Mouse (Mus musculus) CH12.LX (cell line): Measurements from ENCODE around the gene Spink4. TPM values are rescaled to one million over a fixed set of nuclear protein-coding genes. Genes with fewer than 3 reads are reported as not detected.

Experiments
- DNase-seq: peaks from one replicate; pipeline ENCODE4 v3.0.0-alpha.2; 2013; ENCODE audit errors: extremely low read depth
- H3K27ac ChIP-seq: 2 replicates; pipeline ENCODE4 v1.5.1; 2012; ENCODE audit warnings: low read depth, mild to moderate bottlenecking, control low read depth, moderate library complexity; ENCODE audit not compliant: insufficient read depth
- H3K27me3 ChIP-seq: replicated peaks from 2 replicates; pipeline ENCODE3; 2012; ENCODE audit warnings: inconsistent platforms
- H3K36me3 ChIP-seq, 2 experiments: replicated peaks in 1 of 2; 2 replicates each; pipeline versions ENCODE3 to v1.6.1; 2012; ENCODE audit warnings: inconsistent platforms in 1 of 2, low read length in 1 of 2, mild to moderate bottlenecking in 1 of 2, mixed read lengths in 1 of 2, moderate library complexity in 1 of 2; ENCODE audit not compliant: control insufficient read depth in 1 of 2, insufficient read depth in 1 of 2
- H3K4me1 ChIP-seq, 2 experiments: 2 replicates each; pipeline ENCODE4 v1.6.1; 2012; ENCODE audit warnings: inconsistent platforms in 1 of 2, moderate library complexity in 1 of 2; ENCODE audit not compliant: insufficient read depth in 2 of 2, control insufficient read depth in 1 of 2
- H3K4me2 ChIP-seq: 2 replicates; pipeline ENCODE4 v1.6.1; 2012; ENCODE audit warnings: low read depth, mild to moderate bottlenecking, control low read depth; ENCODE audit not compliant: poor library complexity, insufficient read depth, severe bottlenecking
- H3K4me3 ChIP-seq, 3 experiments: fragments of 150-350 bp in 1 of 3; sonication (generic) in 1 of 3; replicated peaks in 1 of 3; 2 replicates each; pipeline versions ENCODE3 to v1.5.1; 2011 to 2012; ENCODE audit warnings: low read depth in 2 of 3, low read length in 2 of 3, mild to moderate bottlenecking in 2 of 3, moderate library complexity in 2 of 3, control low read depth in 1 of 3, improper control_type of control experiment in 1 of 3, inconsistent platforms in 1 of 3, mixed read lengths in 1 of 3; ENCODE audit not compliant: poor library complexity in 1 of 3
- H3K79me2 ChIP-seq: replicated peaks from 2 replicates; pipeline ENCODE4 v1.6.1; 2012; ENCODE audit warnings: mild to moderate bottlenecking, moderate library complexity; ENCODE audit not compliant: control insufficient read depth, poor library complexity, insufficient read depth, severe bottlenecking; ENCODE audit errors: extremely low read depth
- H3K9ac ChIP-seq: 2 replicates; pipeline ENCODE4 v1.6.1; 2012; ENCODE audit warnings: low read depth, mild to moderate bottlenecking, control low read depth, moderate library complexity; ENCODE audit not compliant: insufficient read depth
- H3K9me3 ChIP-seq: replicated peaks from 2 replicates; pipeline ENCODE3; 2012; ENCODE audit warnings: low read length, inconsistent platforms, mixed read lengths
- CHD1 ChIP-seq: IDR thresholded peaks from 2 replicates; pipeline ENCODE4 v1.6.1; 2012; ENCODE audit warnings: low read depth, low read length, improper control_type of control experiment, inconsistent platforms
- CHD2 ChIP-seq: IDR thresholded peaks from 2 replicates; pipeline ENCODE4 v1.6.1; 2011; ENCODE audit warnings: low read length, improper control_type of control experiment
- CTCF ChIP-seq, 2 experiments: IDR thresholded peaks in 1 of 2; conservative IDR thresholded peaks in 1 of 2; 2 replicates each; pipeline ENCODE4 v1.5.1; 2011 to 2012; ENCODE audit warnings: low read depth in 2 of 2, low read length in 2 of 2, improper control_type of control experiment in 1 of 2, inconsistent platforms in 1 of 2, mild to moderate bottlenecking in 1 of 2, moderate library complexity in 1 of 2
- E2F4 ChIP-seq: IDR thresholded peaks from 2 replicates; pipeline ENCODE4 v1.6.1; 2011; ENCODE audit warnings: low read depth, low read length, improper control_type of control experiment; ENCODE audit not compliant: insufficient replicate concordance
- ELF1 ChIP-seq: IDR thresholded peaks from 2 replicates; pipeline ENCODE4 v1.6.1; 2014; ENCODE audit warnings: low read depth, mild to moderate bottlenecking, inconsistent platforms, low read length, improper control_type of control experiment
- EP300 ChIP-seq: IDR thresholded peaks from 2 replicates; pipeline ENCODE4 v1.6.1; 2011; ENCODE audit warnings: low read length, improper control_type of control experiment
- ETS1 ChIP-seq: conservative IDR thresholded peaks from 2 replicates; pipeline ENCODE4 v1.6.1; 2012; ENCODE audit warnings: low read depth, mild to moderate bottlenecking, inconsistent platforms, low read length, improper control_type of control experiment, moderate library complexity
- HCFC1 ChIP-seq: IDR thresholded peaks from 2 replicates; pipeline ENCODE4 v1.6.1; 2012; ENCODE audit warnings: low read depth, mild to moderate bottlenecking, inconsistent platforms, low read length, improper control_type of control experiment
- IRF4 ChIP-seq: IDR thresholded peaks from 2 replicates; pipeline ENCODE4 v1.6.1; 2014; ENCODE audit warnings: low read depth, mild to moderate bottlenecking, inconsistent platforms, low read length, improper control_type of control experiment
- MAZ ChIP-seq: IDR thresholded peaks from 2 replicates; pipeline ENCODE4 v1.6.1; 2012; ENCODE audit warnings: low read depth, mild to moderate bottlenecking, inconsistent platforms, low read length, improper control_type of control experiment, moderate library complexity
- MXI1 ChIP-seq: IDR thresholded peaks from 2 replicates; pipeline ENCODE4 v1.6.1; 2011; ENCODE audit warnings: mild to moderate bottlenecking, low read depth, low read length, improper control_type of control experiment
- MYC ChIP-seq: IDR thresholded peaks from 2 replicates; pipeline ENCODE4 v1.6.1; 2011; ENCODE audit warnings: low read depth, mild to moderate bottlenecking, improper control_type of control experiment, low read length
- RAD21 ChIP-seq: IDR thresholded peaks from 2 replicates; pipeline ENCODE4 v1.6.1; 2011; ENCODE audit warnings: low read depth, mild to moderate bottlenecking, low read length, improper control_type of control experiment, moderate library complexity
- RCOR1 ChIP-seq: conservative IDR thresholded peaks from 2 replicates; pipeline ENCODE4 v1.6.1; 2012; ENCODE audit warnings: low read depth, mild to moderate bottlenecking, inconsistent platforms, low read length, improper control_type of control experiment
- SIN3A ChIP-seq: IDR thresholded peaks from 2 replicates; pipeline ENCODE4 v1.6.1; 2012; ENCODE audit warnings: low read length, improper control_type of control experiment, inconsistent platforms
- UBTF ChIP-seq: IDR thresholded peaks from 2 replicates; pipeline ENCODE4 v1.6.1; 2012; ENCODE audit warnings: low read depth, mild to moderate bottlenecking, inconsistent platforms, low read length, improper control_type of control experiment, moderate library complexity
- USF1 ChIP-seq: IDR thresholded peaks from 2 replicates; pipeline ENCODE4 v1.6.1; 2014; ENCODE audit warnings: low read depth, mild to moderate bottlenecking, inconsistent platforms, low read length, improper control_type of control experiment
- ZC3H11A ChIP-seq: IDR thresholded peaks from 2 replicates; pipeline ENCODE4 v1.6.1; 2012; ENCODE audit warnings: low read depth, mild to moderate bottlenecking, inconsistent platforms, low read length, improper control_type of control experiment
- ZKSCAN1 ChIP-seq: IDR thresholded peaks from 2 replicates; pipeline ENCODE4 v1.6.1; 2012; ENCODE audit warnings: low read depth, inconsistent platforms, low read length, improper control_type of control experiment, borderline replicate concordance
- ZMIZ1 ChIP-seq: IDR thresholded peaks from 2 replicates; pipeline ENCODE4 v1.6.1; 2012; ENCODE audit warnings: low read depth, mild to moderate bottlenecking, inconsistent platforms, low read length, improper control_type of control experiment
- ZNF384 ChIP-seq: IDR thresholded peaks from 2 replicates; pipeline ENCODE4 v1.6.1; 2012; ENCODE audit warnings: low read depth, low read length, improper control_type of control experiment, inconsistent platforms
- dilution Hi-C: fragments of 300-500 bp; cut with MboI; formaldehyde crosslinking; loops from 2 replicates; pipeline ENCODE4 v1.14.3; 2020; ENCODE audit warnings: low sequenced_read_pairs; ENCODE audit not compliant: extremely low pct_unique_long_range_greater_than_20kb, extremely low pct_ligation_motif_present
- in situ Hi-C: fragments of 300-500 bp; cut with MboI; formaldehyde crosslinking; loops from 3 replicates; pipeline ENCODE4 v1.14.3; 2019; ENCODE audit warnings: low sequenced_read_pairs, low pct_ligation_motif_present, low pct_unique_long_range_greater_than_20kb, mixed read lengths
- polyA plus RNA-seq: library from polyadenylated mRNA; unstranded; fragments of >175 nt; gene quantifications from 2 replicates; pipeline ENCODE4 v1.2.1, GENCODE M21; 2012; ENCODE audit warnings: low read depth; ENCODE audit not compliant: insufficient read length
- total RNA-seq, 2 experiments: library from RNA; depleted of rRNA; stranded (reverse); fragments of 300-350 nt in 1 of 2; fragments of >200 nt in 1 of 2; gene quantifications; 2 replicates each; pipeline ENCODE4 v1.2.3; 2012 to 2014

Gene Spink4
- total and polyA plus RNA-seq, 3 experiments, result not detected

- TF ChIP-seq ETS1, result peak; percentile 80
- peak; percentile 67; the same call in 1 of the 2 replicates for TF ChIP-seq SIN3A
- peak; percentile 72 for TF ChIP-seq MAZ
- TF ChIP-seq IRF4, result peak; percentile 59
- peak; percentile 5 for TF ChIP-seq RAD21
- TF ChIP-seq ZNF384, result no peak
- TF ChIP-seq UBTF, result no peak
- TF ChIP-seq, all 38 proteins: peak for 18
Measured at GRCm38 (mm10) chr4:40875842-40876241, 44.0 kb upstream of the Spink4 start (continued).

- H3K36me3 ChIP-seq, result no peaks in the 10 kb centered on the region
- H3K27me3 ChIP-seq, result no peaks in the 10 kb centered on the region
- no peak overlapping the region for H3K4me3 ChIP-seq
- no peak overlapping the region for H3K27ac ChIP-seq
- dilution Hi-C loops, result no loop called here
- no peak overlapping the region for H3K9ac ChIP-seq
- H3K4me1 ChIP-seq, result peaks cover 9 to 51% of the 10 kb centered on the region in 2 experiments
- TF ChIP-seq ZMIZ1 (no peak), ZC3H11A (no peak), USF1 (no peak), CHD1 (no peak), ELF1 (no peak), RCOR1 (no peak), MYC (no peak), E2F4 (no peak), EP300 (no peak), RAD21 (no peak), MAZ (no peak), HCFC1 (no peak), ZNF384 (no peak), CTCF (conservative IDR thresholded peaks at IDR 0.05 in 1 of 2, IDR thresholded peaks at IDR 0.05 in 1 of 2; ENCODE audit: low read depth in 2 of 2, low read length in 2 of 2) (no peak), CHD2 (no peak), IRF4 (no peak), ZKSCAN1 (no peak), MXI1 (no peak)
- DNase-seq, result no peak
- no peaks in the 10 kb centered on the region for H3K9me3 ChIP-seq
- no peaks in the 10 kb centered on the region for H3K79me2 ChIP-seq
- in situ Hi-C loops, result no loop called here
- no peak overlapping the region for H3K4me2 ChIP-seq
Measured at GRCm38 (mm10) chr4:40876814-40877371, 43.0 kb upstream of the Spink4 start.
